Mouse (Mus musculus): ENCODE data around the gene Klk1b21. TPM values are rescaled to one million over a fixed set of nuclear protein-coding genes. Genes with fewer than 3 reads are reported as not detected.
"Not testable (repeated sequence)": the region's sequence is repeated elsewhere in the genome, so short reads cannot be mapped to it uniquely, and the experiment has no call there.

The Klk1b21 gene
- polyA plus RNA-seq (2012; rRNA removed) = not detected in 2 replicates

GRCm38 (mm10) chr7:44102028-44102427 lies at the start of gene Klk1b21:
Klk1b21 (plus strand) TSS chr7:44102328.
- not testable (repeated sequence) for H3K4me1 ChIP-seq (ENCODE audit: control insufficient read depth, insufficient read depth, low read length); H3K27ac ChIP-seq (ENCODE audit: insufficient read depth, low read length); DNase-seq; H3K4me3 ChIP-seq (replicated peaks; ENCODE audit: insufficient read depth, low read depth, low read length); H3K27me3 ChIP-seq (ENCODE audit: control insufficient read depth, insufficient read depth, low read length)
- WGBS = 61% methylated on average over 3 of the region's 3 CpGs

GRCm38 (mm10) chr7:44072117-44072516 lies 30.0 kb upstream of the Klk1b21 start:
- 72% methylated on average over 2 of the region's 2 CpGs for WGBS
- TF ChIP-seq POLR2A (IDR thresholded peaks at IDR 0.05; ENCODE audit: borderline replicate concordance, insufficient read depth, low read length) = no peak
- no peak for TF ChIP-seq CTCF (IDR thresholded peaks at IDR 0.05; ENCODE audit: borderline replicate concordance, insufficient read depth, low read depth, low read length)
- Histone ChIP-seq H3K4me3 (replicated peaks; ENCODE audit: insufficient read depth, low read depth, low read length) (no peak overlapping the region), H3K27me3 (ENCODE audit: control insufficient read depth, insufficient read depth, low read length) (no peaks in the 10 kb centered on the region), H3K27ac (ENCODE audit: insufficient read depth, low read length) (no peak overlapping the region), H3K4me1 (ENCODE audit: control insufficient read depth, insufficient read depth, low read length) (no peaks in the 10 kb centered on the region)
- DNase-seq = no peak

- DNase-seq = no peak
- 67% methylated on average over 1 of the region's 1 CpGs for whole genome bisulfite sequencing
- Histone ChIP-seq H3K27me3 (ENCODE audit: control insufficient read depth, insufficient read depth, low read length) (no peaks in the 10 kb centered on the region), H3K27ac (ENCODE audit: insufficient read depth, low read length) (no peak overlapping the region), H3K4me3 (replicated peaks; ENCODE audit: insufficient read depth, low read depth, low read length) (no peak overlapping the region), H3K4me1 (ENCODE audit: control insufficient read depth, insufficient read depth, low read length) (no peaks in the 10 kb centered on the region)
- TF ChIP-seq CTCF (IDR thresholded peaks at IDR 0.05; ENCODE audit: borderline replicate concordance, insufficient read depth, low read depth, low read length) = no peak
- no peak for TF ChIP-seq POLR2A (IDR thresholded peaks at IDR 0.05; ENCODE audit: borderline replicate concordance, insufficient read depth, low read length)
These were observed 24.4 kb upstream of the Klk1b21 start for GRCm38 (mm10) chr7:44077703-44078102.

- H3K4me3 ChIP-seq (replicated peaks; ENCODE audit: insufficient read depth, low read depth, low read length) = no peak overlapping the region
- H3K27ac ChIP-seq (ENCODE audit: insufficient read depth, low read length) = no peak overlapping the region
- no peaks in the 10 kb centered on the region for H3K4me1 ChIP-seq (ENCODE audit: control insufficient read depth, insufficient read depth, low read length)
- WGBS = 61% methylated on average over 1 of the region's 1 CpGs
- no peak for DNase-seq
- TF ChIP-seq CTCF (IDR thresholded peaks at IDR 0.05; ENCODE audit: borderline replicate concordance, insufficient read depth, low read depth, low read length) = no peak
- TF ChIP-seq POLR2A (IDR thresholded peaks at IDR 0.05; ENCODE audit: borderline replicate concordance, insufficient read depth, low read length) = no peak
- H3K27me3 ChIP-seq (ENCODE audit: control insufficient read depth, insufficient read depth, low read length) = no peaks in the 10 kb centered on the region
These were observed 6.0 kb upstream of the Klk1b21 start for GRCm38 (mm10) chr7:44096111-44096510.

GRCm38 (mm10) chr7:44112373-44112772 lies 10.2 kb downstream of the Klk1b21 start, which contains the start of gene Klk1b22:
Klk1b22 (plus strand) TSS chr7:44112673.
- DNase-seq = no peak
- Histone ChIP-seq H3K4me1 (ENCODE audit: control insufficient read depth, insufficient read depth, low read length) (no peaks in the 10 kb centered on the region), H3K27ac (ENCODE audit: insufficient read depth, low read length) (no peak within 1 kb of the TSS), H3K27me3 (ENCODE audit: control insufficient read depth, insufficient read depth, low read length) (no peaks in the 10 kb centered on the region), H3K4me3 (replicated peaks; ENCODE audit: insufficient read depth, low read depth, low read length) (no peak within 1 kb of the TSS)
- 60% methylated on average over 4 of the region's 4 CpGs for WGBS
- TF ChIP-seq POLR2A (IDR thresholded peaks at IDR 0.05; ENCODE audit: borderline replicate concordance, insufficient read depth, low read length) (no peak), CTCF (IDR thresholded peaks at IDR 0.05; ENCODE audit: borderline replicate concordance, insufficient read depth, low read depth, low read length) (no peak)

GRCm38 (mm10) chr7:44123445-44123844 lies 21.3 kb downstream of the Klk1b21 start:
- H3K4me3 ChIP-seq (replicated peaks; ENCODE audit: insufficient read depth, low read depth, low read length) = no peak overlapping the region
- no peak for DNase-seq
- no peak overlapping the region for H3K27ac ChIP-seq (ENCODE audit: insufficient read depth, low read length)
- TF ChIP-seq CTCF (IDR thresholded peaks at IDR 0.05; ENCODE audit: borderline replicate concordance, insufficient read depth, low read depth, low read length) (no peak), POLR2A (IDR thresholded peaks at IDR 0.05; ENCODE audit: borderline replicate concordance, insufficient read depth, low read length) (no peak)
- 84% methylated on average over 6 of the region's 6 CpGs for WGBS
- no peaks in the 10 kb centered on the region for H3K4me1 ChIP-seq (ENCODE audit: control insufficient read depth, insufficient read depth, low read length)
- H3K27me3 ChIP-seq (ENCODE audit: control insufficient read depth, insufficient read depth, low read length) = no peaks in the 10 kb centered on the region

GRCm38 (mm10) chr7:44136467-44136866 lies 34.3 kb downstream of the Klk1b21 start, which contains the start of gene Klk1b16:
Klk1b16 (plus strand) TSS chr7:44136767.
- TF ChIP-seq CTCF (IDR thresholded peaks at IDR 0.05; ENCODE audit: borderline replicate concordance, insufficient read depth, low read depth, low read length) = no peak
- TF ChIP-seq POLR2A (IDR thresholded peaks at IDR 0.05; ENCODE audit: borderline replicate concordance, insufficient read depth, low read length) = no peak
- no peak within 1 kb of the TSS for H3K4me3 ChIP-seq (replicated peaks; ENCODE audit: insufficient read depth, low read depth, low read length)
- H3K4me1 ChIP-seq (ENCODE audit: control insufficient read depth, insufficient read depth, low read length) = no peaks in the 10 kb centered on the region
- no peak within 1 kb of the TSS for H3K27ac ChIP-seq (ENCODE audit: insufficient read depth, low read length)
- H3K27me3 ChIP-seq (ENCODE audit: control insufficient read depth, insufficient read depth, low read length) = no peaks in the 10 kb centered on the region
- no peak for DNase-seq
- 89% methylated on average over 3 of the region's 3 CpGs for WGBS

Other genes starting within 250 kb of the Klk1b21 start
- gene Klk4, start 221.2 kb upstream of the Klk1b21 start, polyA plus RNA-seq (2012; rRNA removed) = not detected in 2 replicates
- gene Klk15, start 168.6 kb upstream of the Klk1b21 start, polyA plus RNA-seq (2012; rRNA removed) = not detected in 2 replicates
- not detected in 2 replicates for gene Klk1b8, start 151.7 kb upstream of the Klk1b21 start, polyA plus RNA-seq (2012; rRNA removed)
- gene Klk1b1, start 135.6 kb upstream of the Klk1b21 start, polyA plus RNA-seq (2012; rRNA removed) = not detected in 2 replicates
- gene Klk1b9, start 126.3 kb upstream of the Klk1b21 start, polyA plus RNA-seq (2012; rRNA removed) = 0.13 and 0.25 TPM in 2 replicates
- not detected in 2 replicates for gene Klk1b11, start 106.5 kb upstream of the Klk1b21 start, polyA plus RNA-seq (2012; rRNA removed)
- not detected in 2 replicates for gene Klk1b26, start 90.2 kb upstream of the Klk1b21 start, polyA plus RNA-seq (2012; rRNA removed)
- gene Klk1b27, start 50.0 kb upstream of the Klk1b21 start, polyA plus RNA-seq (2012; rRNA removed) = 0.38 and 0.51 TPM in 2 replicates
- not detected in 2 replicates for gene Klk1b22, start 10.3 kb downstream of the Klk1b21 start, polyA plus RNA-seq (2012; rRNA removed)
- not detected in 2 replicates for gene Klk1b16, start 34.4 kb downstream of the Klk1b21 start, polyA plus RNA-seq (2012; rRNA removed)
- gene Klk1b24, start 85.9 kb downstream of the Klk1b21 start, polyA plus RNA-seq (2012; rRNA removed) = 0.29 and 0.38 TPM in 2 replicates
- gene Klk1b3, start 95.9 kb downstream of the Klk1b21 start, polyA plus RNA-seq (2012; rRNA removed) = not detected in 2 replicates
- not detected in 2 replicates for gene Klk1b4, start 105.1 kb downstream of the Klk1b21 start, polyA plus RNA-seq (2012; rRNA removed)
- not detected in 2 replicates for gene Klk1b5, start 113.6 kb downstream of the Klk1b21 start, polyA plus RNA-seq (2012; rRNA removed)
- 0.20 and 0.36 TPM in 2 replicates for gene Klk1, start 123.0 kb downstream of the Klk1b21 start, polyA plus RNA-seq (2012; rRNA removed)
- gene Gm36864, start 133.8 kb downstream of the Klk1b21 start, polyA plus RNA-seq (2012; rRNA removed) = not detected in 2 replicates
- 2.2 and 2.9 TPM in 2 replicates for gene 1700028J19Rik, start 144.4 kb downstream of the Klk1b21 start, polyA plus RNA-seq (2012; rRNA removed)
- 98.8 and 111 TPM in 2 replicates for gene 2410002F23Rik, start 144.4 kb downstream of the Klk1b21 start, polyA plus RNA-seq (2012; rRNA removed)
- gene Acp4, start 155.1 kb downstream of the Klk1b21 start, polyA plus RNA-seq (2012; rRNA removed) = not detected in 2 replicates
- gene Gm15517, start 159.1 kb downstream of the Klk1b21 start, polyA plus RNA-seq (2012; rRNA removed) = not detected in 2 replicates
- 2.4 and 3.0 TPM in 2 replicates for gene Clec11a, start 204.6 kb downstream of the Klk1b21 start, polyA plus RNA-seq (2012; rRNA removed)
- 51.4 and 60.7 TPM in 2 replicates for gene Shank1, start 207.9 kb downstream of the Klk1b21 start, polyA plus RNA-seq (2012; rRNA removed)